Mouse (Mus musculus) neural tube, embryonic 15.5 days (tissue): ENCODE data around the gene Ikzf2. TPM values are rescaled to one million over a fixed set of nuclear protein-coding genes. Genes with fewer than 3 reads are reported as not detected.

Experiments
- ATAC-seq: fragments of 200-750 bp; cut with Nextera tagmentation; 2 replicates; pipeline ENCODE4 v1.8.0; 2017; ENCODE audit warnings: mild to moderate bottlenecking, moderate TSS enrichment, moderate library complexity; ENCODE audit not compliant: low FRiP score
- H3K27ac ChIP-seq: fragments of 300-500 bp; sonication (generic); replicated peaks from 2 replicates; pipeline ENCODE4 v1.5.1; 2015; ENCODE audit warnings: mild to moderate bottlenecking, inconsistent platforms
- H3K27me3 ChIP-seq: fragments of 300-500 bp; sonication (generic); replicated peaks from 2 replicates; pipeline ENCODE4 v1.6.1; 2015; ENCODE audit warnings: inconsistent platforms
- H3K36me3 ChIP-seq: fragments of 300-500 bp; sonication (generic); 2 replicates; pipeline ENCODE4 v1.6.1; 2015; ENCODE audit warnings: inconsistent platforms
- H3K4me1 ChIP-seq: fragments of 300-500 bp; sonication (generic); 2 replicates; pipeline ENCODE4 v1.6.1; 2015; ENCODE audit warnings: inconsistent platforms
- H3K4me2 ChIP-seq: fragments of 300-500 bp; sonication (generic); 2 replicates; pipeline ENCODE4 v1.6.1; 2015; ENCODE audit warnings: inconsistent platforms, mild to moderate bottlenecking, moderate library complexity
- H3K4me3 ChIP-seq: fragments of 300-500 bp; sonication (generic); replicated peaks from 2 replicates; pipeline ENCODE4 v1.5.1; 2015; ENCODE audit warnings: mild to moderate bottlenecking, inconsistent platforms
- H3K9ac ChIP-seq: fragments of 300-500 bp; sonication (generic); replicated peaks from 2 replicates; pipeline ENCODE4 v1.6.1; 2015; ENCODE audit warnings: mild to moderate bottlenecking, inconsistent platforms
- H3K9me3 ChIP-seq: fragments of 300-500 bp; sonication (generic); replicated peaks from 2 replicates; pipeline ENCODE4 v1.6.1; 2016; ENCODE audit warnings: inconsistent platforms
- WGBS: fragments of 180-500 bp; shearing (Covaris S2); methylation state at CpG from one replicate; pipeline ENCODE4 v1.1.7; 2015; ENCODE audit warnings: mixed read lengths; 5-methylcytosine and 5-hydroxymethylcytosine counted together
- polyA plus RNA-seq: library from polyadenylated mRNA; unstranded; fragments of >200 nt; fragmentation: Nextera tagmentation; extraction: Ambion mirVana; gene quantifications from 2 replicates; pipeline ENCODE4 v1.2.1, GENCODE M21; 2015

The Ikzf2 gene
- polyA plus RNA-seq, 1 experiment from 2014 or later, result 3.7 TPM

DNA sequence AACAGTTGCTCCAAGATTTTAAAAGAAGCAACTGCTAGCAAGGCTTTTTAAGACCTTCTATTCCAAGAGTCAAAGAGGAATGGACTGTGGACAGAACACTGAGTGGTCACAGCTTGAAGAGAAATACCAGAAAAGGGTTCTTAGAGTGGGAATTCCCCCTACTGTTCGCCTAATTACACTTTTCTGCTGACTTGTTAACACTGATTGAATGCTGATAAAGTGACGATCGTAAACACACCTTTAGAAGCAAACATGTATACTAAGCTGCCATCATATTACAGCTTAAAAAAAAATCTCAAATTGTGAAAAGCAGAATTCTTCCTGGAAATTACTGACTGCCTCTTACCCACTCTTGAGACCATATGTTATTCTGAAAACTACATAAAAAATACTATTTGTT is 149.4 kb downstream of the Ikzf2 start:
- 59% methylated on average over 3 of the region's 3 CpGs for WGBS

GRCm38 (mm10) chr1:69535507-69535906 is 151.5 kb downstream of the Ikzf2 start:
- H3K36me3 ChIP-seq, result no peaks in the 10 kb centered on the region
- H3K9me3 ChIP-seq, result no peaks in the 10 kb centered on the region
- no peak overlapping the region for H3K9ac ChIP-seq
- H3K4me3 ChIP-seq, result no peak overlapping the region
- 0 out of 2 replicates have a peak, but pooled peaks cover 3% of the 10 kb centered on the region for H3K4me1 ChIP-seq
- no peak overlapping the region for H3K4me2 ChIP-seq
- H3K27ac ChIP-seq, result no peak overlapping the region
- WGBS, result 31% methylated on average over 4 of the region's 4 CpGs
- no peak for ATAC-seq
- no peaks in the 10 kb centered on the region for H3K27me3 ChIP-seq

More for the DNA sequence above, 149.4 kb downstream of the Ikzf2 start:
- Histone ChIP-seq H3K27me3 (no peaks in the 10 kb centered on the region), H3K4me2 (no peak overlapping the region), H3K9me3 (no peaks in the 10 kb centered on the region), H3K36me3 (no peaks in the 10 kb centered on the region), H3K9ac (no peak overlapping the region), H3K4me1 (0 out of 2 replicates have a peak, but pooled peaks cover 3% of the 10 kb centered on the region), H3K27ac (no peak overlapping the region), H3K4me3 (no peak overlapping the region)
- ATAC-seq, result no peak

DNA sequence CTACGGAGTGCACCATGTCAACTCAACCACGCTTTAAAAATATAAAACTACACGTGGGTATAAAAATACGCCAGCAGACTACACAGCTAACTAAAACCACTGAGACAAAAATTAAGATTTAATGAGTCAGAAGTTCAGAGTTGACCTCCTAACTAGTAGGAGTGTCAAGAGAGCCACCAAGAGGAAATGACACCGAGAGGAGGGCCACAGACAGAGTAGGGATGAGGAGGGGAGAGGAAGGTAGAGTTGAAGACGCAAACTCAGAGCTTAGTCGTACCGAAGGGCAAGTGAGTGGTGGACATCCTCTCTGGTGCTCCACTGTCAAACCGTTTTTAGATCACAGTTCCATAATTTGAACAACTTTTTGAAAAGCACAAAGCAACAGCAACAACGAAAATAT is 154.0 kb downstream of the Ikzf2 start:
- no peaks in the 10 kb centered on the region for H3K27me3 ChIP-seq
- ATAC-seq, result no peak
- WGBS, result 92% methylated on average over 10 of the region's 10 CpGs
- H3K27ac ChIP-seq, result no peak overlapping the region
- 0 out of 2 replicates have a peak, but pooled peaks cover 3% of the 10 kb centered on the region for H3K4me1 ChIP-seq
- no peak overlapping the region for H3K4me3 ChIP-seq
- no peak overlapping the region for H3K4me2 ChIP-seq
- H3K36me3 ChIP-seq, result no peaks in the 10 kb centered on the region
- no peaks in the 10 kb centered on the region for H3K9me3 ChIP-seq
- H3K9ac ChIP-seq, result no peak overlapping the region

DNA sequence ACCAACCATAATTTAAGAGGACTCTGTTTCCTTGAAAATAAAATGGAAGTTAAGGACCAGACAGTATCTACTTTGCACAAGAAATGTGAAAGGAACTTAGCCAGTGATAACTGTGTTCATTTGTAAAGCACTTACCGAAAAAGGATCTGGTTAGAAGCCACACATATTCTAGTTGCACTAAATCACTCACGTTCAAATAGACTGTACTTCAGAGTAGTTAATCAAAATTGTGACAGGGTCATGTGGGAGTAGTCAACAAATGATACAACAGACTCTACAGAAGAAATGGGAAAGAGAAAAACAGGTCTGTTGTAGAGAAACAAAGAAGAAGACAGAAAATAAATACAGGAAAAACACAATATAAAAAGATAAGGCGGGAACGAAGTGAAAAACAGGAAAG is 158.3 kb downstream of the Ikzf2 start:
- no peak for ATAC-seq
- Histone ChIP-seq H3K4me3 (no peak overlapping the region), H3K36me3 (no peaks in the 10 kb centered on the region), H3K4me1 (no peaks in the 10 kb centered on the region), H3K27me3 (no peaks in the 10 kb centered on the region), H3K27ac (no peak overlapping the region), H3K9me3 (no peaks in the 10 kb centered on the region), H3K4me2 (no peak overlapping the region), H3K9ac (no peak overlapping the region)
- 91% methylated on average over 4 of the region's 4 CpGs for WGBS

- 97% methylated on average over 2 of the region's 2 CpGs for WGBS
- H3K27me3 ChIP-seq, result no peaks in the 10 kb centered on the region
- ATAC-seq, result no peak
These were observed 165.4 kb downstream of the Ikzf2 start for GRCm38 (mm10) chr1:69521656-69522055.

GRCm38 (mm10) chr1:69519356-69519755 is 167.7 kb downstream of the Ikzf2 start:
- ATAC-seq, result no peak
- WGBS, result 89% methylated on average over 4 of the region's 4 CpGs
- Histone ChIP-seq H3K4me3 (no peak overlapping the region), H3K4me1 (no peaks in the 10 kb centered on the region), H3K9me3 (no peaks in the 10 kb centered on the region), H3K27ac (no peak overlapping the region), H3K9ac (no peak overlapping the region), H3K27me3 (no peaks in the 10 kb centered on the region), H3K4me2 (no peak overlapping the region), H3K36me3 (no peaks in the 10 kb centered on the region)

More at GRCm38 (mm10) chr1:69521656-69522055, 165.4 kb downstream of the Ikzf2 start:
- H3K4me1 ChIP-seq, result no peaks in the 10 kb centered on the region
- H3K36me3 ChIP-seq, result no peaks in the 10 kb centered on the region
- no peaks in the 10 kb centered on the region for H3K9me3 ChIP-seq
- no peak overlapping the region for H3K4me2 ChIP-seq
- H3K9ac ChIP-seq, result no peak overlapping the region
- H3K4me3 ChIP-seq, result no peak overlapping the region
- no peak overlapping the region for H3K27ac ChIP-seq

GRCm38 (mm10) chr1:69518012-69518411 is 169.0 kb downstream of the Ikzf2 start:
- H3K27ac ChIP-seq, result no peak overlapping the region
- no peaks in the 10 kb centered on the region for H3K27me3 ChIP-seq
- no peak overlapping the region for H3K4me3 ChIP-seq
- H3K9ac ChIP-seq, result no peak overlapping the region
- no peaks in the 10 kb centered on the region for H3K4me1 ChIP-seq
- H3K36me3 ChIP-seq, result no peaks in the 10 kb centered on the region
- WGBS, result 88% methylated on average over 4 of the region's 4 CpGs
- no peaks in the 10 kb centered on the region for H3K9me3 ChIP-seq
- ATAC-seq, result no peak
- H3K4me2 ChIP-seq, result no peak overlapping the region

GRCm38 (mm10) chr1:69516144-69516543 is 170.9 kb downstream of the Ikzf2 start:
- no peak overlapping the region for H3K4me2 ChIP-seq
- no peaks in the 10 kb centered on the region for H3K4me1 ChIP-seq
- no peak for ATAC-seq
- H3K4me3 ChIP-seq, result no peak overlapping the region
- H3K9me3 ChIP-seq, result no peaks in the 10 kb centered on the region
- H3K36me3 ChIP-seq, result no peaks in the 10 kb centered on the region
- no peak overlapping the region for H3K27ac ChIP-seq
- WGBS, result 84% methylated on average over 5 of the region's 5 CpGs
- H3K27me3 ChIP-seq, result no peaks in the 10 kb centered on the region
- no peak overlapping the region for H3K9ac ChIP-seq

GRCm38 (mm10) chr1:69513595-69514250 is 173.3 kb downstream of the Ikzf2 start:
- WGBS, result 54% methylated on average over 5 of the region's 5 CpGs

DNA sequence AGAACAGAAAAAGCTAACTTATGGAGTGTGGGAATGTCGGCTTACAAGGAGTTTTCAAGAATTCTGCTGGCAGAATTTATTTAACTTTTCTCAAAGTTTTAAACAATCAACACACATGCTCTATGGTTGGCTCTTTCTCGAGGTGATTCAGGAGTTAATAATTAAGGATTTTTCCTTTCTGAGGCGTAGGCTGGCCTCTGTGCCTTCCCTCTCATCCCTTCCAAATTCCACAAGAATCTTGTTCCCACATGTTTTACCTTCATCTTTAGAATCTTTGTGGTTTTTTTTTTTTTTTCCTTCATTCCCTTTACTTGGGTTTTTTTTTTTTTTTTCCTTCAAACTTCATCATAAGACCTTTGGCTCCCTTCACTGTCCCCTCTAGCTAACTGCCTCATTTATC is 178.8 kb downstream of the Ikzf2 start:
- Histone ChIP-seq H3K27me3 (no peaks in the 10 kb centered on the region), H3K9me3 (no peaks in the 10 kb centered on the region), H3K9ac (no peak overlapping the region), H3K27ac (no peak overlapping the region), H3K4me3 (no peak overlapping the region), H3K4me2 (no peak overlapping the region), H3K4me1 (0 out of 2 replicates have a peak, but pooled peaks cover 3% of the 10 kb centered on the region), H3K36me3 (no peaks in the 10 kb centered on the region)
- no peak for ATAC-seq
- WGBS, result 69% methylated on average over 3 of the region's 3 CpGs

More at GRCm38 (mm10) chr1:69513595-69514250, 173.3 kb downstream of the Ikzf2 start:
- Histone ChIP-seq H3K4me3 (no peak overlapping the region), H3K9ac (no peak overlapping the region), H3K4me1 (no peaks in the 10 kb centered on the region), H3K9me3 (no peaks in the 10 kb centered on the region), H3K36me3 (no peaks in the 10 kb centered on the region), H3K27me3 (no peaks in the 10 kb centered on the region), H3K4me2 (no peak overlapping the region), H3K27ac (no peak overlapping the region)
- no peak for ATAC-seq

- Histone ChIP-seq H3K27ac (no peak overlapping the region), H3K27me3 (no peaks in the 10 kb centered on the region), H3K9ac (no peak overlapping the region), H3K4me3 (no peak overlapping the region), H3K4me1 (0 out of 2 replicates have a peak, but pooled peaks cover 3% of the 10 kb centered on the region), H3K4me2 (no peak overlapping the region), H3K36me3 (no peaks in the 10 kb centered on the region), H3K9me3 (no peaks in the 10 kb centered on the region)
- ATAC-seq, result no peak
- 96% methylated on average over 6 of the region's 6 CpGs for WGBS
These were observed 179.5 kb downstream of the Ikzf2 start for GRCm38 (mm10) chr1:69507513-69507912.

DNA sequence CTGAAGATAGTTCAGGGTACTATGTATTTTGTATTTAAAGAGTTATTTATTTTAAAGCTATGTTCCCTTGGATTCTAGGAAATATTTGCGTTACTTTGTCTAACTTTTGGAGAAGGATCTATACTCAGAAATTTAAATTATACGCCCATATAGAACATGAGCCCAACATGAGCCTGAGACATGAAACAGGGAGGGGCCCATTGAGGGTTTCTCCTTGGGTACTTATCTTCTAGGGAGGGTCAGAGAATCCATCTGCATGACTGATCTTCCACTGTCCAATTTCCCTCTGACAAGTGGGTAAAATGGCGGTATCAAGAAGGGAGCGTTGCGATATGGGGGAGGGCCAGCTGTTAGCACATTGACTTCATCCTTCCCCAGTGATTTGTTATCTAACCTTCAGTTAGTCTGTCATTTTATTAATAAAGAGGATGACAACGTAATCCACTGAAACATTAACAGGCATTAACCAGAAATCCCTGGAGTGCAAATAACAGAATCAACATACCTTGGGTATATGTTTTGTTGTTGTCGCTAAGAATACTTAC is 180.4 kb downstream of the Ikzf2 start:
- Histone ChIP-seq H3K9ac (no peak overlapping the region), H3K4me3 (no peak overlapping the region), H3K4me1 (0 out of 2 replicates have a peak, but pooled peaks cover 3% of the 10 kb centered on the region), H3K36me3 (no peaks in the 10 kb centered on the region), H3K27me3 (no peaks in the 10 kb centered on the region), H3K27ac (no peak overlapping the region), H3K4me2 (no peak overlapping the region), H3K9me3 (no peaks in the 10 kb centered on the region)
- ATAC-seq, result no peak
- 95% methylated on average over 7 of the region's 7 CpGs for WGBS
